8 mouse cellular contexts compared by ENCODE assay signal in the genomic region with DNA sequence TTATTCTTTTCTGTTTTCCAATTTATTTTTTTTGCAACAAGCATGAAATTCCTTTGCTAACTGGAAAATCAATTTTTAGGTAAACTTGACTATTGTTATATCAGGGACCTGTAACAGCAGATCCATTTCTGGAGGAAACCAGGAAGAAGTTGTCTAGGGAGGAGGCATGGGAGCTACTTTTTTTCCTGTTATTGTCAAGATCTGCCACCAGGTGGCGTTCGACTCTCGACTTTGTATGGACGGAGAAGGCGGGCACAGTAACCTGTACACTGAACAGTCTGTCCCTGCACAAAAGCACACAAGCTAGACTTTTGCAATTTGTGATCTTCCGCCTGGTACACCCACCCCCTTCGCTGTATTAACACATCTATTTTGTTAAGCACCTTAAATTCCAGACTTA. TPM values are rescaled to one million over a fixed set of nuclear protein-coding genes. Genes with fewer than 3 reads are reported as not detected.
DNase-seq lines count a peak whose midpoint lies in the region; ATAC-seq lines count a peak whose summit lies in the region.

No protein-coding gene starts in this region.

- no peaks in the 10 kb centered on the region for H3K4me1 ChIP-seq in kidney, embryonic 14.5 days (ENCODE audit: control insufficient read depth, insufficient read depth, low read length)
- no peaks in the 10 kb centered on the region for H3K4me1 ChIP-seq in neural tube, embryonic 11.5 days (ENCODE audit: control insufficient read depth, insufficient read depth, low read length)

- H3K27ac ChIP-seq in kidney, embryonic 14.5 days (ENCODE audit: low read depth, low read length), result no peak overlapping the region
- H3K27ac ChIP-seq in neural tube, embryonic 11.5 days (ENCODE audit: low read depth, low read length), result no peak overlapping the region

- no peaks in the 10 kb centered on the region for H3K27me3 ChIP-seq in kidney, embryonic 14.5 days (ENCODE audit: control insufficient read depth, insufficient read depth, low read length)
- H3K27me3 ChIP-seq in neural tube, embryonic 11.5 days (ENCODE audit: control insufficient read depth, insufficient read depth, low read length), result no peaks in the 10 kb centered on the region

- intact Hi-C loops in left cerebral cortex, postnatal 25 days (cut with DNase I), result no loop called here

- H3K9ac ChIP-seq in kidney, embryonic 14.5 days (ENCODE audit: low read depth, low read length), result no peak overlapping the region
- H3K9ac ChIP-seq in neural tube, embryonic 11.5 days (ENCODE audit: low read length), result no peak overlapping the region

- no peaks in the 10 kb centered on the region for H3K9me3 ChIP-seq in kidney, embryonic 14.5 days (ENCODE audit: control insufficient read depth, low read length)
- H3K9me3 ChIP-seq in neural tube, embryonic 11.5 days (ENCODE audit: control insufficient read depth, low read length), result no peaks in the 10 kb centered on the region

- DNase-seq in kidney, adult 18-20 months, result peak; percentile 48
- peak; percentile 77 for DNase-seq in R1 (ENCODE audit: low read depth, low spot score)
- peak; percentile 63 to 78 for DNase-seq in cerebellum, postnatal 25 days
- peak; percentile 56 to 80 for DNase-seq in left cerebral cortex, postnatal 25 days (ENCODE audit: low spot score in 2 of 2)
- DNase-seq in neural tube, embryonic 11.5 days (ENCODE audit: low spot score), result peak; percentile 69
- DNase-seq in testis, postnatal 10 days (ENCODE audit: low spot score), result peak; percentile 78

- no peak overlapping the region for H3K4me3 ChIP-seq in kidney, embryonic 14.5 days (ENCODE audit: low read length)
- H3K4me3 ChIP-seq in neural tube, embryonic 11.5 days (ENCODE audit: low read depth, low read length), result no peak overlapping the region

- H3K4me2 ChIP-seq in kidney, embryonic 14.5 days (replicated peaks; ENCODE audit: low read depth, low read length), result no peak overlapping the region
- H3K4me2 ChIP-seq in neural tube, embryonic 11.5 days (ENCODE audit: low read depth), result no peak overlapping the region

- 4% methylated on average over 7 of the region's 7 CpGs for WGBS in kidney, embryonic 14.5 days
- 2% methylated on average over 7 of the region's 7 CpGs for WGBS in neural tube, embryonic 11.5 days

- ATAC-seq in kidney, embryonic 14.5 days (ENCODE audit: low FRiP score, low TSS enrichment), result no peak
- peak; percentile 44 for ATAC-seq in granulocyte monocyte progenitor cell, adult 5-6 weeks (replicated peaks; ENCODE audit: poor library complexity, severe bottlenecking)
- no peak for ATAC-seq in neural tube, embryonic 11.5 days (ENCODE audit: insufficient read depth, low FRiP score, low TSS enrichment)

- H3K36me3 ChIP-seq in kidney, embryonic 14.5 days (ENCODE audit: control insufficient read depth, insufficient read depth, low read length), result no peaks in the 10 kb centered on the region
- no peaks in the 10 kb centered on the region for H3K36me3 ChIP-seq in neural tube, embryonic 11.5 days (ENCODE audit: control insufficient read depth, insufficient read depth, low read length)

RNA-seq across cellular contexts. Expression of a gene that starts 4.2 kb away (rescaled TPM):
- polyA plus RNA-seq in kidney, embryonic 14.5 days (2014; fragmentation: Nextera tagmentation; extraction: Ambion mirVana), result 0.58 and 1.0 TPM in 2 replicates
- total RNA-seq in granulocyte monocyte progenitor cell, adult 5-6 weeks (2014; fragmentation: Nextera tagmentation), result 0.34 TPM in 1 of 2 replicates, not detected in the other
- total RNA-seq in granulocyte monocyte progenitor cell, adult 5-6 weeks (2017), result not detected in 2 replicates
- total RNA-seq in left cerebral cortex, postnatal 25 days (2021), result 10 to 100 TPM; 38.2 to 43.3 TPM
- polyA plus RNA-seq in neural tube, embryonic 11.5 days (2014; fragmentation: Nextera tagmentation; extraction: Ambion mirVana), result 1.9 and 2.1 TPM in 2 replicates

Comparison
In these comparisons a context has a peak if more than half of its experiments do, and no peak if none do; other contexts are left out.
1. RNA of a gene that starts 4.2 kb away (total RNA-seq): 38.2 to 43.3 TPM in left cerebral cortex, postnatal 25 days; 0.34 TPM in granulocyte monocyte progenitor cell, adult 5-6 weeks; every median in the first group is over 10 times any median in the second.
2. Peak in every context shown above with its lines, with median percentiles within 50 percentile points of each other: DNase-seq.